Mouse (Mus musculus): ENCODE data around the gene Nrm.

GRCm38 (mm10) chr17:35833239-35833751 is 27.8 kb upstream of the Nrm start:
- no peak for TF ChIP-seq CTCF (IDR thresholded peaks at IDR 0.05; ENCODE audit: low read depth)
- TF ChIP-seq EP300 (IDR thresholded peaks at IDR 0.05; ENCODE audit: low read depth), result no peak

Measured in liver, embryonic 14.5 days (tissue).